Mouse (Mus musculus) G1E (cell line): ENCODE measurements around the gene Gm20661.

Source experiments
- CTCF ChIP-seq: IDR thresholded peaks from 2 replicates; pipeline ENCODE4 v1.5.1; 2012; ENCODE audit warnings: low read depth, low read length, inconsistent platforms, mixed read lengths
- GATA1 ChIP-seq: IDR thresholded peaks from 2 replicates; pipeline ENCODE4 v1.6.1; 2012; ENCODE audit warnings: borderline replicate concordance, low read length, inconsistent platforms, mixed read lengths
- POLR2AphosphoS5 ChIP-seq: IDR thresholded peaks from 2 replicates; pipeline ENCODE4 v1.6.1; 2012; ENCODE audit warnings: low read depth, low read length, inconsistent platforms; ENCODE audit not compliant: insufficient replicate concordance
- TAL1 ChIP-seq: conservative IDR thresholded peaks from 2 replicates; pipeline ENCODE4 v1.6.1; 2012; ENCODE audit warnings: low read depth, low read length, inconsistent platforms, mixed read lengths

DNA sequence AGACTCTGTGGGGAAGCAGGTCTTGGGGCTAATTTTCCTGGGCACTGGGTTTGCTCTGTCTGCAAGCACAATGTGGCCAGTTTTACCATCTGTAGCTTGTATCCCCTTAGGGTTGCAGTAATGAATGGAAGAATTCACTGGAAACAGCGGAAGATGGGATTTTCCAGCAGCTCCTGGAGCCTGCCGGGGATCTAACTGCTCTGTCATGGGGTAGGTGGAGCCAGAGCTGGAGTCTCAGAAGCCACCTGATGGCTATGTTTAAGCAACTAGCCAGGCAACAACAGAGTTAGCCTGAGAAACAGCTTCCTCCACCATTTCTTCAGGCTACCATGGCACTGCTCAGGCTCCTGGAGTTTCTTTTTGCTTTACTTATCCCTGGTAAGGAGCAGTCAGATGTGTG is 9.3 kb downstream of the Gm20661 start, which contains the start of gene Cdhr4:
- no peak for TF ChIP-seq CTCF
- TF ChIP-seq GATA1, result no peak
- TF ChIP-seq POLR2AphosphoS5, result no peak
- TF ChIP-seq TAL1, result no peak
